13 mouse cellular contexts compared by ENCODE assay signal in genomic region chr2:155320596-155320995, GRCm38 (mm10). TPM values are rescaled to one million over a fixed set of nuclear protein-coding genes. Genes with fewer than 3 reads are reported as not detected.
DNase-seq lines count a peak whose midpoint lies in the region; ATAC-seq and TF ChIP-seq lines count a peak whose summit lies in the region.
"Had no signal": no experiment of that assay in that cellular context is flagged by ENCODE, and none has a peak within 500 bp of the region (broad histone marks: within the 10 kb centered on the region; RNA-seq: fewer than 3 reads in every experiment).

No protein-coding gene starts in this region.

- TF ChIP-seq EP300 in lung, postnatal 0 days (IDR thresholded peaks at IDR 0.05), result no peak

- peak; percentile 45 for DNase-seq in gastrocnemius, adult 18-20 months (ENCODE audit: low spot score)
- no peak for DNase-seq in gastrocnemius, postnatal 4 days (ENCODE audit: low spot score in 2 of 2)
- DNase-seq in lung, postnatal 0 days (ENCODE audit: low spot score), result no peak
- no peak for DNase-seq in lung, postnatal 14 days
- DNase-seq in heart, adult 8-10 months (ENCODE audit: low spot score), result peak; percentile 33
- DNase-seq in ovary, postnatal 36 days (ENCODE audit: low spot score), result peak; percentile 43
- DNase-seq in embryo, embryonic 10.5 days (ENCODE audit: low spot score), result no peak
- no peak for DNase-seq in cerebellum, postnatal 14 days
- DNase-seq: forebrain, postnatal 0 days had no signal

- H3K4me3 ChIP-seq in lung, postnatal 0 days (ENCODE audit: low read depth, low read length), result no peak overlapping the region
- H3K4me3 ChIP-seq: embryonic facial prominence, embryonic 13.5 days; hindbrain, embryonic 12.5 days; midbrain, embryonic 12.5 days; stomach, embryonic 15.5 days had no signal

- no peak overlapping the region for H3K4me2 ChIP-seq in lung, postnatal 0 days (replicated peaks; ENCODE audit: low read depth, low read length)
- H3K4me2 ChIP-seq: embryonic facial prominence, embryonic 13.5 days; hindbrain, embryonic 12.5 days; midbrain, embryonic 12.5 days; stomach, embryonic 15.5 days had no signal

- 65% methylated on average over 5 of the region's 5 CpGs for WGBS in lung, postnatal 0 days

- peak; percentile 21; the same call in 1 of the 2 replicates for ATAC-seq in lung, postnatal 0 days
- ATAC-seq: forebrain, postnatal 0 days had no signal

- no peak overlapping the region; the same call in 1 of the 2 replicates for H3K27ac ChIP-seq in lung, postnatal 0 days (ENCODE audit: low read length)
- H3K27ac ChIP-seq: embryonic facial prominence, embryonic 13.5 days; hindbrain, embryonic 12.5 days; midbrain, embryonic 12.5 days; stomach, embryonic 15.5 days had no signal

- no peak for TF ChIP-seq CTCF in lung, postnatal 0 days (IDR thresholded peaks at IDR 0.05)

- no peaks in the 10 kb centered on the region for H3K9me3 ChIP-seq in lung, postnatal 0 days (ENCODE audit: low read length)
- H3K9me3 ChIP-seq: embryonic facial prominence, embryonic 13.5 days; hindbrain, embryonic 12.5 days; midbrain, embryonic 12.5 days; stomach, embryonic 15.5 days had no signal

- H3K9ac ChIP-seq in lung, postnatal 0 days (replicated peaks; ENCODE audit: low read depth), result no peak overlapping the region
- H3K9ac ChIP-seq: embryonic facial prominence, embryonic 13.5 days; forebrain, postnatal 0 days; hindbrain, embryonic 12.5 days; midbrain, embryonic 12.5 days; stomach, embryonic 15.5 days had no signal

- H3K36me3 ChIP-seq in lung, postnatal 0 days (ENCODE audit: insufficient read depth, low read length), result 0 out of 2 replicates have a peak, but pooled peaks cover 4% of the 10 kb centered on the region

- no peaks in the 10 kb centered on the region for H3K4me1 ChIP-seq in lung, postnatal 0 days (ENCODE audit: insufficient read depth, low read depth, low read length)
- H3K4me1 ChIP-seq: embryonic facial prominence, embryonic 13.5 days; hindbrain, embryonic 12.5 days; midbrain, embryonic 12.5 days; stomach, embryonic 15.5 days had no signal

- H3K27me3 ChIP-seq in lung, postnatal 0 days (replicated peaks; ENCODE audit: insufficient read depth, low read length), result no peaks in the 10 kb centered on the region
- H3K27me3 ChIP-seq: embryonic facial prominence, embryonic 13.5 days; hindbrain, embryonic 12.5 days; midbrain, embryonic 12.5 days; stomach, embryonic 15.5 days had no signal

RNA-seq across cellular contexts. Expression of gene Pigu, which starts 36.6 kb away (rescaled TPM):
- 10 to 100 TPM; 22.4 to 25.1 TPM for total RNA-seq in gastrocnemius, adult 18-20 months (2021)
- total RNA-seq in gastrocnemius, postnatal 4 days (2021), result 10 to 100 TPM; 28.6 to 29.4 TPM
- polyA plus RNA-seq in lung, postnatal 0 days (2015; fragmentation: Nextera tagmentation; extraction: Ambion mirVana), result 41.1 and 41.4 TPM in 2 replicates
- 10 to 100 TPM; 25.0 to 28.0 (median 26.5) TPM for total RNA-seq in heart, adult 8-10 months (2022)

RNA-seq across cellular contexts. Expression of gene Map1lc3a, which starts 44.5 kb away (rescaled TPM):
- 100 to 1,000 TPM; 233 to 274 TPM for total RNA-seq in gastrocnemius, adult 18-20 months (2021)
- total RNA-seq in gastrocnemius, postnatal 4 days (2021), result 100 to 1,000 TPM; 204 to 225 TPM
- 382 and 428 TPM in 2 replicates for polyA plus RNA-seq in lung, postnatal 0 days (2015; fragmentation: Nextera tagmentation; extraction: Ambion mirVana)
- 100 to 1,000 TPM; 780 to 845 (median 813) TPM for total RNA-seq in heart, adult 8-10 months (2022)

Comparison
In these comparisons a context has a peak if more than half of its experiments do, and no peak if none do; other contexts are left out.
1. DNase-seq: peak in gastrocnemius, adult 18-20 months (single experiment), heart, adult 8-10 months (single experiment) and ovary, postnatal 36 days (single experiment); none in gastrocnemius, postnatal 4 days (0 of 2), lung, postnatal 0 days (single experiment), lung, postnatal 14 days (single experiment), embryo, embryonic 10.5 days (single experiment) and cerebellum, postnatal 14 days (0 of 2).